Mouse (Mus musculus) spleen, adult 2 months (tissue): Measurements from ENCODE around the gene Kif16b.
A peak's percentile ranks its signal among the peaks of the same experiment; 100 is the strongest.

Experiments used
- CTCF ChIP-seq: fragments of 200-500 bp; IDR thresholded peaks from 2 replicates; pipeline ENCODE4 v1.5.1; 2011; ENCODE audit warnings: mild to moderate bottlenecking, inconsistent platforms; ENCODE audit not compliant: insufficient read depth, insufficient read length, insufficient replicate concordance; ENCODE audit errors: extremely low read depth
- POLR2A ChIP-seq: fragments of 200-500 bp; IDR thresholded peaks from 2 replicates; pipeline ENCODE4 v1.6.1; 2011; ENCODE audit warnings: low read depth, low read length, inconsistent platforms

- peak; percentile 17; the same call in 1 of the 2 replicates for TF ChIP-seq CTCF
- no peak for TF ChIP-seq POLR2A
Measured at GRCm38 (mm10) chr2:142859452-142859851, 41.9 kb downstream of the Kif16b start.
